Mouse (Mus musculus) liver, embryonic 12.5 days (tissue): ENCODE measurements at regions not wholly inside any gene's neighbourhood (a gene's known extent, or its start where the extent isn't known, plus 50 kb on each side); places are given as distances from the start of the nearest gene placed in this dataset.
"Not testable (repeated sequence)": the region's sequence is repeated elsewhere in the genome, so short reads cannot be mapped to it uniquely, and the experiment has no call there.

Source experiments
- ATAC-seq: fragments of 200-750 bp; cut with Nextera tagmentation; 2 replicates; pipeline ENCODE4 v1.8.0; 2017; ENCODE audit warnings: moderate number of reproducible peaks, mild to moderate bottlenecking, moderate library complexity
- H3K27ac ChIP-seq: fragments of 300-500 bp; sonication (generic); 2 replicates; pipeline ENCODE4 v1.5.1; 2016; ENCODE audit warnings: mild to moderate bottlenecking
- H3K27me3 ChIP-seq: fragments of 300-500 bp; sonication (generic); replicated peaks from 2 replicates; pipeline ENCODE4 v1.6.1; 2016; ENCODE audit warnings: mild to moderate bottlenecking, moderate library complexity
- H3K36me3 ChIP-seq: fragments of 300-500 bp; sonication (generic); 2 replicates; pipeline ENCODE4 v1.6.1; 2016; ENCODE audit warnings: mild to moderate bottlenecking, moderate library complexity
- H3K4me1 ChIP-seq: fragments of 300-500 bp; sonication (generic); 2 replicates; pipeline ENCODE4 v1.6.1; 2016
- H3K4me2 ChIP-seq: fragments of 300-500 bp; sonication (generic); 2 replicates; pipeline ENCODE4 v1.6.1; 2016; ENCODE audit warnings: mild to moderate bottlenecking, moderate library complexity
- H3K4me3 ChIP-seq: fragments of 300-500 bp; sonication (generic); 2 replicates; pipeline ENCODE4 v1.5.1; 2016; ENCODE audit warnings: mild to moderate bottlenecking, moderate library complexity
- H3K9ac ChIP-seq: fragments of 300-500 bp; sonication (generic); 2 replicates; pipeline ENCODE4 v1.6.1; 2016; ENCODE audit warnings: mild to moderate bottlenecking, moderate library complexity
- H3K9me3 ChIP-seq: fragments of 300-500 bp; sonication (generic); replicated peaks from 2 replicates; pipeline ENCODE4 v1.6.1; 2016; ENCODE audit warnings: mild to moderate bottlenecking, moderate library complexity
- WGBS: fragments of 180-500 bp; shearing (Covaris S2); methylation state at CpG from one replicate; pipeline ENCODE4 v1.1.7; 2016; ENCODE audit not compliant: insufficient replicate concordance; 5-methylcytosine and 5-hydroxymethylcytosine counted together

- 52% methylated on average over 1 of the region's 1 CpGs for WGBS
- not testable (repeated sequence) for ATAC-seq, H3K9me3 ChIP-seq, H3K9ac ChIP-seq, H3K36me3 ChIP-seq, H3K4me3 ChIP-seq, H3K27me3 ChIP-seq, H3K27ac ChIP-seq, H3K4me1 ChIP-seq, H3K4me2 ChIP-seq
Observed at GRCm38 (mm10) chr19:54151766-54152165, 107.8 kb downstream of the Adra2a start.

- no peak overlapping the region for H3K27ac ChIP-seq
- peaks cover 4% of the 10 kb centered on the region; the same call in 1 of the 2 replicates for H3K27me3 ChIP-seq
- H3K4me1 ChIP-seq = no peaks in the 10 kb centered on the region
- 53% methylated on average over 4 of the region's 4 CpGs for WGBS
- no peak overlapping the region for H3K4me3 ChIP-seq
- no peak for ATAC-seq
- H3K9me3 ChIP-seq = no peaks in the 10 kb centered on the region
- H3K9ac ChIP-seq = no peak overlapping the region
- H3K36me3 ChIP-seq = no peaks in the 10 kb centered on the region
- H3K4me2 ChIP-seq = no peak overlapping the region
Observed at GRCm38 (mm10) chr19:54154400-54154799, 110.4 kb downstream of the Adra2a start.

- no peak overlapping the region for H3K9ac ChIP-seq
- no peaks in the 10 kb centered on the region for H3K4me1 ChIP-seq
- peaks cover 11% of the 10 kb centered on the region; the same call in 1 of the 2 replicates for H3K27me3 ChIP-seq
- no peak for ATAC-seq
- no peak overlapping the region for H3K4me3 ChIP-seq
- no peaks in the 10 kb centered on the region for H3K36me3 ChIP-seq
- WGBS = 26% methylated on average over 2 of the region's 2 CpGs
- H3K4me2 ChIP-seq = no peak overlapping the region
- no peaks in the 10 kb centered on the region for H3K9me3 ChIP-seq
- H3K27ac ChIP-seq = no peak overlapping the region
Observed at GRCm38 (mm10) chr19:54170361-54170760, 126.4 kb downstream of the Adra2a start.

GRCm38 (mm10) chr19:54174090-54175055 lies 130.4 kb downstream of the Adra2a start:
- Histone ChIP-seq H3K27me3 (peaks cover 11% of the 10 kb centered on the region; the same call in 1 of the 2 replicates), H3K9ac (no peak overlapping the region), H3K9me3 (no peaks in the 10 kb centered on the region), H3K4me1 (no peaks in the 10 kb centered on the region), H3K4me3 (no peak overlapping the region), H3K36me3 (no peaks in the 10 kb centered on the region), H3K27ac (no peak overlapping the region), H3K4me2 (no peak overlapping the region)
- 70% methylated on average over 14 of the region's 14 CpGs for WGBS
- ATAC-seq = no peak

- no peak overlapping the region for H3K4me3 ChIP-seq
- no peak overlapping the region for H3K9ac ChIP-seq
- H3K27ac ChIP-seq = no peak overlapping the region
- no peak for ATAC-seq
- H3K27me3 ChIP-seq = peaks cover 6% of the 10 kb centered on the region; the same call in 1 of the 2 replicates
- 29% methylated on average over 7 of the region's 7 CpGs for WGBS
- no peaks in the 10 kb centered on the region for H3K4me1 ChIP-seq
- H3K9me3 ChIP-seq = no peaks in the 10 kb centered on the region
- H3K4me2 ChIP-seq = no peak overlapping the region
- H3K36me3 ChIP-seq = no peaks in the 10 kb centered on the region
Observed at GRCm38 (mm10) chr19:54175766-54176165, 131.8 kb downstream of the Adra2a start.

GRCm38 (mm10) chr19:54177491-54177890 lies 133.5 kb downstream of the Adra2a start:
- Histone ChIP-seq H3K4me1 (no peaks in the 10 kb centered on the region), H3K27me3 (peaks cover 6% of the 10 kb centered on the region; the same call in 1 of the 2 replicates), H3K4me3 (no peak overlapping the region), H3K9me3 (no peaks in the 10 kb centered on the region), H3K4me2 (no peak overlapping the region), H3K9ac (no peak overlapping the region), H3K27ac (no peak overlapping the region), H3K36me3 (no peaks in the 10 kb centered on the region)
- no peak for ATAC-seq
- WGBS = 46% methylated on average over 6 of the region's 6 CpGs

GRCm38 (mm10) chr19:54200407-54200806 lies 156.5 kb downstream of the Adra2a start:
- ATAC-seq = no peak
- H3K27ac ChIP-seq = no peak overlapping the region

GRCm38 (mm10) chr19:54202456-54202855 lies 158.5 kb downstream of the Adra2a start:
- H3K9ac ChIP-seq = no peak overlapping the region
- no peaks in the 10 kb centered on the region for H3K27me3 ChIP-seq
- no peak overlapping the region for H3K4me3 ChIP-seq
- no peak for ATAC-seq
- H3K36me3 ChIP-seq = no peaks in the 10 kb centered on the region
- H3K27ac ChIP-seq = no peak overlapping the region
- 74% methylated on average over 6 of the region's 6 CpGs for WGBS
- H3K4me1 ChIP-seq = no peaks in the 10 kb centered on the region
- no peak overlapping the region for H3K4me2 ChIP-seq
- H3K9me3 ChIP-seq = no peaks in the 10 kb centered on the region

More at GRCm38 (mm10) chr19:54200407-54200806, 156.5 kb downstream of the Adra2a start:
- Histone ChIP-seq H3K4me3 (no peak overlapping the region), H3K36me3 (no peaks in the 10 kb centered on the region), H3K9ac (no peak overlapping the region), H3K4me1 (no peaks in the 10 kb centered on the region), H3K9me3 (no peaks in the 10 kb centered on the region), H3K4me2 (no peak overlapping the region), H3K27me3 (no peaks in the 10 kb centered on the region)
- 67% methylated on average over 6 of the region's 6 CpGs for WGBS

- ATAC-seq = peak; percentile 54; the same call in 1 of the 2 replicates
- no peak overlapping the region for H3K4me2 ChIP-seq
- H3K9ac ChIP-seq = no peak overlapping the region
- no peaks in the 10 kb centered on the region for H3K9me3 ChIP-seq
- no peaks in the 10 kb centered on the region for H3K36me3 ChIP-seq
- no peak overlapping the region for H3K4me3 ChIP-seq
- H3K27me3 ChIP-seq = no peaks in the 10 kb centered on the region
- no peaks in the 10 kb centered on the region for H3K4me1 ChIP-seq
- H3K27ac ChIP-seq = no peak overlapping the region
- 65% methylated on average over 6 of the region's 6 CpGs for WGBS
Observed at GRCm38 (mm10) chr19:54206819-54207218, 162.9 kb downstream of the Adra2a start.

GRCm38 (mm10) chr19:54212169-54212568 lies 168.2 kb downstream of the Adra2a start:
- no peak for ATAC-seq
- H3K9ac ChIP-seq = no peak overlapping the region
- H3K27ac ChIP-seq = no peak overlapping the region
- no peaks in the 10 kb centered on the region for H3K9me3 ChIP-seq
- no peak overlapping the region for H3K4me2 ChIP-seq
- no peak overlapping the region for H3K4me3 ChIP-seq
- H3K4me1 ChIP-seq = no peaks in the 10 kb centered on the region
- 21% methylated on average over 7 of the region's 7 CpGs for WGBS
- no peaks in the 10 kb centered on the region for H3K36me3 ChIP-seq
- no peaks in the 10 kb centered on the region for H3K27me3 ChIP-seq

GRCm38 (mm10) chr19:54244176-54244575 lies 200.2 kb downstream of the Adra2a start:
- Histone ChIP-seq H3K9me3 (no peaks in the 10 kb centered on the region), H3K27me3 (peaks cover 10% of the 10 kb centered on the region; the same call in 1 of the 2 replicates), H3K4me2 (no peak overlapping the region), H3K4me1 (no peaks in the 10 kb centered on the region), H3K27ac (no peak overlapping the region), H3K36me3 (no peaks in the 10 kb centered on the region), H3K4me3 (no peak overlapping the region), H3K9ac (no peak overlapping the region)
- 66% methylated on average over 6 of the region's 6 CpGs for WGBS
- ATAC-seq = no peak

GRCm38 (mm10) chr19:54248256-54248936 lies 204.4 kb downstream of the Adra2a start:
- ATAC-seq = no peak
- no peak overlapping the region for H3K9ac ChIP-seq
- no peaks in the 10 kb centered on the region for H3K36me3 ChIP-seq
- WGBS = 25% methylated on average over 6 of the region's 6 CpGs
- H3K4me3 ChIP-seq = no peak overlapping the region
- no peaks in the 10 kb centered on the region for H3K4me1 ChIP-seq
- peaks cover 10% of the 10 kb centered on the region; the same call in 1 of the 2 replicates for H3K27me3 ChIP-seq
- H3K27ac ChIP-seq = no peak overlapping the region
- no peak overlapping the region for H3K4me2 ChIP-seq
- no peaks in the 10 kb centered on the region for H3K9me3 ChIP-seq
